Mouse (Mus musculus) megakaryocyte, embryonic 14.5 days (primary cell): Measurements from ENCODE around the gene Tubb4b. TPM values are rescaled to one million over a fixed set of nuclear protein-coding genes. Genes with fewer than 3 reads are reported as not detected.

ENCODE experiments used
- H3K27me3 ChIP-seq: replicated peaks from 2 replicates; pipeline ENCODE3; 2012; ENCODE audit warnings: inconsistent platforms
- H3K36me3 ChIP-seq: replicated peaks from 2 replicates; pipeline ENCODE3; 2012; ENCODE audit warnings: low read length, inconsistent platforms, mixed read lengths
- H3K4me1 ChIP-seq: 2 replicates; pipeline ENCODE4 v1.6.1; 2012; ENCODE audit warnings: inconsistent platforms
- H3K4me3 ChIP-seq: replicated peaks from 2 replicates; pipeline ENCODE3; 2012; ENCODE audit warnings: moderate library complexity, mild to moderate bottlenecking, inconsistent platforms
- H3K9me3 ChIP-seq: 2 replicates; pipeline ENCODE4 v1.6.1; 2012; ENCODE audit warnings: inconsistent platforms
- FLI1 ChIP-seq: IDR thresholded peaks from 2 replicates; pipeline ENCODE4 v1.6.1; 2012; ENCODE audit warnings: low read length, inconsistent platforms, mixed read lengths
- GATA1 ChIP-seq: IDR thresholded peaks from 3 replicates; pipeline ENCODE4 v1.6.1; 2012; ENCODE audit warnings: mixed read lengths, low read length, inconsistent platforms, borderline replicate concordance
- polyA plus RNA-seq: library from polyadenylated mRNA; stranded (reverse); fragments of >175 nt; gene quantifications from 2 replicates; pipeline ENCODE4 v1.2.3, GENCODE M21; 2012; ENCODE audit warnings: low replicate concordance; ENCODE audit not compliant: insufficient read depth

The Tubb4b gene
- polyA plus RNA-seq, 1 experiment = 365 TPM

DNA sequence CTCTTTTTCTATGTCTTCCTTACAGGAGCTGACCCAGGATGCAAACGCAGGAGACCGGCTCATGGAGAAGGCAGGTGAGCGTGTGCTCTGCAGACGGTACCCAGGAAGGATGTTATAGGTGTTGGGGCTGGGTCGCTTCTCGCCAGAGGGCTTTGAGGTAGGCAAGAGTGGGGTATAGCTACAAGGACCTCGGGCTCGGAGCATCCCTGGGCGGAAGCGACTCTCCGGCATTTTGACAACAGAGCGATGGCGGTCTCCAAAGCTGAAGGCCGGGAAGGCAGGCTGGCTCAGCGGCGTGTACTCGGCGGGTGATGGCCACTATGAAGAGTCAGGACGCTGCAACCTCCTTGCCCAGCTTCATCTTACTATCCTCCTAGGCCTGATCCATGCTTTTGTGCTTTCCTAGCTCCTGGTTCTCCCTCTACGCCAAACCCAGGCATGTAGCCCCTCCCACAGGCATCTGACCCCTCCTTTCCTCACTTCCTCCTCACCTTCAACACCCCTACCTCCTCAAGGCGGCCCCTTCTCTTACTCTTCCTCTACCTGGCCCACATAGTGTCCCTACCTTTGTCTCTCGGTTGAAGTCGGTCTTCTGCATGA, 11.1 kb downstream of the Tubb4b start:
- Histone ChIP-seq H3K4me1 (peaks cover 66% of the 10 kb centered on the region), H3K36me3 (peaks cover 21% of the 10 kb centered on the region), H3K4me3 (peak overlapping the region; percentile 29), H3K9me3 (no peaks in the 10 kb centered on the region), H3K27me3 (peaks cover 2% of the 10 kb centered on the region)
- TF ChIP-seq FLI1 = no peak
- no peak for TF ChIP-seq GATA1

DNA sequence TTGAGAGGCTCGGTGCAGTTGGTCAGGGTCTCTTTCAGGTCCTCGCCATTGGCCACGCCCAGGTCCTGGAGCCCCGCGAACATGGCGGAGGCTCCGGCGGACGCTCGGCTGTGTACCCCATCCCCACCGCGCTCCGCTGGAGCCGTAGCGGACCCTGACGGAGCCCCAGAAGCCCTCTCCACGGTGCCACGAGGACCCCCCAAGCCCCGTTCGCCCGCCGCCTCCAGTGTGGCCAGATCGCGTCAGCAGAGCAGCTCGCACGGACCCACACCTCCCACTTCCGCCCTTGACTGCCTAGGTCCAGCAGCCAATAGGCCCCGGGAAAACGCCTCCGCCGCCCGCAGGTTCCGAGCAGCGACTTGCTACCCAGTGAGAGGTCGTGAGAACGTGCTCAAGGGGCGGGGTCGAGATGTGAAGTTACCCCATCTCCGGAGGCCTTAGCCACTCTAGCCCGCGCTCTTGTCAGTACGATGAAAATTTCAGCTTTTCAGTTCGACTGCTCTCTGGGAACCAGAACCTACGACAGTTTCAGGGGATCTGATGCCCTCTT, 13.3 kb downstream of the Tubb4b start, which contains the start of gene Nelfb:
Nelfb (minus strand) TSS at position 369 of the 550 bp plus-strand sequence.
- peaks cover 42% of the 10 kb centered on the region for H3K36me3 ChIP-seq
- no peaks in the 10 kb centered on the region for H3K9me3 ChIP-seq
- H3K27me3 ChIP-seq = peaks cover 2% of the 10 kb centered on the region
- TF ChIP-seq GATA1 (no peak), FLI1 (no peak)
- peak within 1 kb of the TSS; percentile 94 for H3K4me3 ChIP-seq
- peaks cover 79% of the 10 kb centered on the region for H3K4me1 ChIP-seq

GRCm38 (mm10) chr2:25210686-25211085, 13.8 kb downstream of the Tubb4b start:
- Histone ChIP-seq H3K4me3 (peak overlapping the region; percentile 94), H3K4me1 (peaks cover 79% of the 10 kb centered on the region), H3K27me3 (peaks cover 2% of the 10 kb centered on the region), H3K9me3 (no peaks in the 10 kb centered on the region), H3K36me3 (peaks cover 47% of the 10 kb centered on the region)
- TF ChIP-seq FLI1 = no peak
- TF ChIP-seq GATA1 = no peak

DNA sequence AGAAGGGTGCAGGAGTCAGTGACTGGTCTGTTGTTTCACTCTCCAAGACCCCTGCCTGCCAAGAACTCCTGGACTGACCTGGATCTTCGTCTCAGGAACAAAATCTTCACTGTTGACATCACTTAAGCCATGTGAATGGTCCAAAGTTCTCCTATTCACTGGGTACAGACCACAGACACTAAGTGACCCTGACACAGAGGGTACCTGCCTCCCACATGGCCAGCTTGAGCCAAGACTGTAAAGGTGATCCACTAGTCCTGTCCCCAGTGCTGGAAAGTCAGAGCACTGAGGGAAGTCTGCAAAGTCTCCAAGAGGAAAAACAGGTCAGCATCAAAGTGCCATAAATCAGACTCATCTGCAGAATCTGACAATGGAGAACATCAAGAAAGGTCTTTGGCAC, 16.9 kb downstream of the Tubb4b start:
- Histone ChIP-seq H3K4me1 (peaks cover 87% of the 10 kb centered on the region), H3K27me3 (no peaks in the 10 kb centered on the region), H3K9me3 (no peaks in the 10 kb centered on the region), H3K36me3 (peaks cover 78% of the 10 kb centered on the region), H3K4me3 (no peak overlapping the region)
- no peak for TF ChIP-seq GATA1
- TF ChIP-seq FLI1 = no peak

DNA sequence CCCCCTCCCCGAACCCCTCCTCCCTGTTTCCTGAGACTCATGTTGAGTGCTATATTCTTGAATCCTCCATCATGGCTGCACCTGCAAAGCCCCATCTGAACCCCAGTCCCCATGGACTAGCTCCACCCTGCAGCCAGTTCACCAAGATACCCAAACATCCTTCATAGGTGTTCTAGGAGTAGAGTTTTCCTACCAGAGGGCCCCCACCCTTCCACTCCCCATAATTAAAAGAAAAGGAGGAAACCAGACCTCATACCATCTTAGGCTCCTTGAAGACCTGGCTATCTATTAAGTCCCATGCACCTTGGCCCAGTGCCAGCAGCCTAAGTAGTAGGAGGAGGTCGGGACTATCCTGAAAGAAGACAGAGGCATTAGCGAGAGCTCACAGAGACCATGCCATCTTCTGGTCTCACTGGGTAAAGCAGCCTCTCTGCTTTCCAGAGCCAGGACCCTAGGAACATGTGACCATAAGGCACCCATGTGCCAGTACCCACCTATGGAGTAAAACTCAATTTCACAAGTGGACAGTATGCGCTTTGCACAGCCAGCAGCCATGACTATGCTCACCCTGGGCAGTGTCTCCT, 20.8 kb downstream of the Tubb4b start:
- TF ChIP-seq FLI1 (no peak), GATA1 (no peak)
- Histone ChIP-seq H3K27me3 (no peaks in the 10 kb centered on the region), H3K4me3 (no peak overlapping the region), H3K4me1 (peaks cover 83% of the 10 kb centered on the region), H3K9me3 (no peaks in the 10 kb centered on the region), H3K36me3 (peaks cover 99% of the 10 kb centered on the region)

- H3K27me3 ChIP-seq = no peaks in the 10 kb centered on the region
- H3K4me1 ChIP-seq = peaks cover 87% of the 10 kb centered on the region
- peaks cover 79% of the 10 kb centered on the region for H3K36me3 ChIP-seq
- no peaks in the 10 kb centered on the region for H3K9me3 ChIP-seq
- H3K4me3 ChIP-seq = no peak overlapping the region
- no peak for TF ChIP-seq GATA1
- no peak for TF ChIP-seq FLI1
These were observed 23.9 kb downstream of the Tubb4b start for GRCm38 (mm10) chr2:25200631-25201030.

DNA sequence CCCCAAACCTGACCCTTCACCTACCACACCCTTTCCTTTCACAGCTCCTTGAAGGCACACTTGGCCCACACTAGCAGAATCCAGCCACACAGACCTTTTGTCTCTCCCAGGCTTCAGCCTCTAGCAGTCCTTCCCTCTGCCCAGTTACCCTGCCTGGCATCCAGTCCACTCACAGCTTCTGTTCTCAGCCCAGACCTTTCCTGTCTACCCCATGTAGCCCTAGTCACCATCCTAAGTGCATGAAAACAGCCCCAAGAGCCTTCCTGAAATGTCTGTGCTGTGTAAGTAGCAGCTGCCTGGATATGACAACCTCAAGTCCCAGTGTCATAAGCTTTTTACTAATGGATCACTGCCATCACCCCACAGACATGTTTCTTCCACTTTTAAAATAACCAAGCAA, 26.6 kb downstream of the Tubb4b start:
- Histone ChIP-seq H3K27me3 (no peaks in the 10 kb centered on the region), H3K9me3 (no peaks in the 10 kb centered on the region), H3K4me1 (peaks cover 88% of the 10 kb centered on the region), H3K4me3 (peak overlapping the region; percentile 40), H3K36me3 (peaks cover 79% of the 10 kb centered on the region)
- no peak for TF ChIP-seq GATA1
- no peak for TF ChIP-seq FLI1

- Histone ChIP-seq H3K4me1 (peaks cover 87% of the 10 kb centered on the region), H3K9me3 (no peaks in the 10 kb centered on the region), H3K4me3 (peak overlapping the region; percentile 95), H3K27me3 (no peaks in the 10 kb centered on the region), H3K36me3 (peaks cover 77% of the 10 kb centered on the region)
- TF ChIP-seq GATA1 = no peak
- TF ChIP-seq FLI1 = no peak
These were observed 27.3 kb downstream of the Tubb4b start for GRCm38 (mm10) chr2:25197191-25197590.

GRCm38 (mm10) chr2:25196172-25196954, 28.1 kb downstream of the Tubb4b start, which contains the start of gene Tor4a:
TSS of gene Tor4a (minus strand) at chr2:25196886.
- H3K4me1 ChIP-seq = peaks cover 89% of the 10 kb centered on the region
- H3K27me3 ChIP-seq = no peaks in the 10 kb centered on the region
- no peaks in the 10 kb centered on the region for H3K9me3 ChIP-seq
- peaks cover 75% of the 10 kb centered on the region for H3K36me3 ChIP-seq
- peak within 1 kb of the TSS; percentile 95 for H3K4me3 ChIP-seq
- TF ChIP-seq GATA1 = no peak
- TF ChIP-seq FLI1 = no peak
